9 mouse cellular contexts compared by ENCODE assay signal in the genomic region with DNA sequence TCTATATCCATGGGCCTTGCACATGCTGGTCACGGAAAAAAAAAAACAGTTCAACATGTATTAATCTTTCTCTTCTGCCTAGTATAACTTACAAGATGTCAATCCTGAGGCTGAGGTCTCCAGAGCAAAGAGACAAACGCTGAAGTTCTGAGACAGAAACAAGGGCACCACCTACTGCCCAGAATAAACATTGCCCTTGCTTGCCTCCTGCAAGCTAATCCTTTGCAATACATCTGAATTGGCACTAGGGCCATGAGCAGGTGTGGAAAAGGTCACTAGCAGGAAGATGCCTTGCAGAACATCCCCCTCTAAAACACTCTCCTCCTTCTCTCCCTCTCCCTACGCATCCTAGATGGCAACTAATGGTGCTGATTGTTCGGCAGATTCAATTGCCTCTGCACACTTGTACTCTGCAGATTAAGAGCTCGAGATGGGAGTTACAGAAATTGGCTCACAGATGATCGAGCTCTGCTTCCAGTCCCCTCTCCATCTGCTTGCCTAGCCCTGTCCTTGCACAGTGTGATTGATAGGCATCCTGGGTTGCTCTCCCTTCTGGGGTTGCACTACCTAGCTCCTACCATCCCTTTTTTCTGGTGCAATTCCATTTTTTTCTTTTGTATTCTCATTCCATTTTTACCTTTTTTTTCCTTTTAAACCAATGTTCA.
A peak's percentile ranks its signal among the peaks of the same experiment; 100 is the strongest.
DNase-seq lines count a peak whose midpoint lies in the region; ATAC-seq and TF ChIP-seq lines count a peak whose summit lies in the region.
"Had no signal": no experiment of that assay in that cellular context is flagged by ENCODE, and none has a peak within 500 bp of the region (broad histone marks: within the 10 kb centered on the region; RNA-seq: fewer than 3 reads in every experiment).

No protein-coding gene starts in this region.

- H3K9me3 ChIP-seq in forebrain, embryonic 12.5 days, result no peaks in the 10 kb centered on the region
- H3K9me3 ChIP-seq: embryonic facial prominence, embryonic 12.5 days had no signal

- H3K36me3 ChIP-seq in forebrain, embryonic 12.5 days (replicated peaks), result no peaks in the 10 kb centered on the region
- H3K36me3 ChIP-seq: embryonic facial prominence, embryonic 12.5 days had no signal

- 47% methylated on average over 6 of the region's 6 CpGs for WGBS in forebrain, embryonic 12.5 days

- no peak for TF ChIP-seq POLR2A in brain, embryonic 14.5 days (IDR thresholded peaks at IDR 0.05; ENCODE audit: borderline replicate concordance, extremely low read depth, insufficient read depth, insufficient read length, poor library complexity, severe bottlenecking)

- no peak overlapping the region for H3K27ac ChIP-seq in forebrain, embryonic 12.5 days
- H3K27ac ChIP-seq: embryonic facial prominence, embryonic 12.5 days had no signal

- no peaks in the 10 kb centered on the region for H3K4me1 ChIP-seq in forebrain, embryonic 12.5 days
- H3K4me1 ChIP-seq: embryonic facial prominence, embryonic 12.5 days had no signal

- no peak overlapping the region for H3K9ac ChIP-seq in forebrain, embryonic 12.5 days
- H3K9ac ChIP-seq: embryonic facial prominence, embryonic 12.5 days had no signal

- DNase-seq in ovary, postnatal 14 days (ENCODE audit: low spot score), result peak; percentile 15
- no peak for DNase-seq in ovary, postnatal 10 days (ENCODE audit: low spot score)
- DNase-seq in brain, embryonic 14.5 days (ENCODE audit: low read depth), result peak; percentile 90
- peak; percentile 44 for DNase-seq in induced T-regulatory cell, adult 2 months (ENCODE audit: low read depth)
- peak; percentile 33 to 48 for DNase-seq in left cerebral cortex, adult 8-10 months (ENCODE audit: low spot score in 2 of 2)
- DNase-seq in neural tube, embryonic 10.5 days (ENCODE audit: extremely low spot score, low spot score), result peak; percentile 32
- no peak for DNase-seq in B cell, adult 2 months

- H3K27me3 ChIP-seq in forebrain, embryonic 12.5 days, result no peaks in the 10 kb centered on the region
- H3K27me3 ChIP-seq: embryonic facial prominence, embryonic 12.5 days had no signal

- TF ChIP-seq CTCF in brain, embryonic 14.5 days (IDR thresholded peaks at IDR 0.05; ENCODE audit: borderline replicate concordance, extremely low read depth, insufficient read depth, insufficient read length), result peak; percentile 78; the same call in 1 of the 2 replicates

- H3K4me3 ChIP-seq in forebrain, embryonic 12.5 days (replicated peaks), result no peak overlapping the region
- H3K4me3 ChIP-seq: embryonic facial prominence, embryonic 12.5 days had no signal

- ATAC-seq in forebrain, embryonic 12.5 days (ENCODE audit: low FRiP score), result peak; percentile 61; the same call in 1 of the 2 replicates

- H3K4me2 ChIP-seq in forebrain, embryonic 12.5 days, result no peak overlapping the region
- H3K4me2 ChIP-seq: embryonic facial prominence, embryonic 12.5 days had no signal

Comparison
In these comparisons a context has a peak if more than half of its experiments do, and no peak if none do; other contexts are left out.
1. DNase-seq: peak in ovary, postnatal 14 days (single experiment), brain, embryonic 14.5 days (single experiment), induced T-regulatory cell, adult 2 months (single experiment), left cerebral cortex, adult 8-10 months (2 of 2) and neural tube, embryonic 10.5 days (single experiment); none in ovary, postnatal 10 days (single experiment) and B cell, adult 2 months (0 of 2).